Mouse (Mus musculus) hindbrain, embryonic 16.5 days (tissue): ENCODE measurements around the gene Camk2g. TPM values are rescaled to one million over a fixed set of nuclear protein-coding genes. Genes with fewer than 3 reads are reported as not detected.

ENCODE experiments used
- ATAC-seq: fragments of 200-750 bp; cut with Nextera tagmentation; 2 replicates; pipeline ENCODE4 v1.8.0; 2017; ENCODE audit warnings: moderate TSS enrichment, moderate library complexity
- H3K27ac ChIP-seq: fragments of 300-500 bp; sonication (generic); 2 replicates; pipeline ENCODE4 v1.5.1; 2014; ENCODE audit warnings: low read depth, mild to moderate bottlenecking, control low read depth, low read length, moderate library complexity
- H3K27me3 ChIP-seq: fragments of 300-500 bp; sonication (generic); replicated peaks from 2 replicates; pipeline ENCODE4 v1.6.1; 2014; ENCODE audit warnings: low read length; ENCODE audit not compliant: control insufficient read depth, insufficient read depth
- H3K36me3 ChIP-seq: fragments of 300-500 bp; sonication (generic); 2 replicates; pipeline ENCODE4 v1.6.1; 2014; ENCODE audit warnings: mild to moderate bottlenecking, low read length, moderate library complexity, mixed read lengths; ENCODE audit not compliant: control insufficient read depth, insufficient read depth
- H3K4me1 ChIP-seq: fragments of 300-500 bp; sonication (generic); 2 replicates; pipeline ENCODE4 v1.6.1; 2014; ENCODE audit warnings: low read depth, low read length; ENCODE audit not compliant: control insufficient read depth, insufficient read depth
- H3K4me2 ChIP-seq: fragments of 300-500 bp; sonication (generic); 2 replicates; pipeline ENCODE4 v1.6.1; 2014; ENCODE audit warnings: mild to moderate bottlenecking, low read length, control low read depth, moderate library complexity
- H3K4me3 ChIP-seq: fragments of 300-500 bp; sonication (generic); 2 replicates; pipeline ENCODE4 v1.5.1; 2014; ENCODE audit warnings: mild to moderate bottlenecking, low read length, control low read depth, moderate library complexity
- H3K9ac ChIP-seq: fragments of 300-500 bp; sonication (generic); 2 replicates; pipeline ENCODE4 v1.6.1; 2014; ENCODE audit warnings: low read depth, mild to moderate bottlenecking, control low read depth, low read length, moderate library complexity
- H3K9me3 ChIP-seq: fragments of 300-500 bp; sonication (generic); 2 replicates; pipeline ENCODE4 v1.6.1; 2014; ENCODE audit warnings: mild to moderate bottlenecking, low read length, moderate library complexity; ENCODE audit not compliant: control insufficient read depth
- WGBS: fragments of 180-500 bp; shearing (Covaris S2); extraction: QIAGEN DNeasy Blood & Tissue Kit; methylation state at CpG from one replicate; pipeline ENCODE4 v1.1.7; 2014; 5-methylcytosine and 5-hydroxymethylcytosine counted together
- polyA plus RNA-seq: library from polyadenylated mRNA; unstranded; fragments of >200 nt; fragmentation: Nextera tagmentation; extraction: Ambion mirVana; gene quantifications from 2 replicates; pipeline ENCODE4 v1.2.1, GENCODE M21; 2015

Camk2g gene
- polyA plus RNA-seq, 1 experiment from 2014 or later, result 241 TPM

GRCm38 (mm10) chr14:20811236-20811635 is 17.3 kb upstream of the Camk2g start:
- WGBS, result 89% methylated on average over 8 of the region's 8 CpGs
- no peaks in the 10 kb centered on the region for H3K9me3 ChIP-seq

GRCm38 (mm10) chr14:20809820-20810219 is 15.9 kb upstream of the Camk2g start:
- no peak for ATAC-seq
- no peaks in the 10 kb centered on the region for H3K9me3 ChIP-seq
- H3K36me3 ChIP-seq, result no peaks in the 10 kb centered on the region
- no peak overlapping the region for H3K4me2 ChIP-seq
- H3K27ac ChIP-seq, result no peak overlapping the region
- H3K4me3 ChIP-seq, result no peak overlapping the region
- no peak overlapping the region for H3K9ac ChIP-seq
- peaks cover 3% of the 10 kb centered on the region; the same call in 1 of the 2 replicates for H3K4me1 ChIP-seq
- H3K27me3 ChIP-seq, result no peaks in the 10 kb centered on the region

More at GRCm38 (mm10) chr14:20811236-20811635, 17.3 kb upstream of the Camk2g start:
- Histone ChIP-seq H3K36me3 (no peaks in the 10 kb centered on the region), H3K4me2 (no peak overlapping the region), H3K27me3 (no peaks in the 10 kb centered on the region), H3K9ac (no peak overlapping the region), H3K4me1 (peaks cover 2% of the 10 kb centered on the region; the same call in 1 of the 2 replicates), H3K4me3 (no peak overlapping the region), H3K27ac (no peak overlapping the region)
- ATAC-seq, result no peak

- Histone ChIP-seq H3K9me3 (no peaks in the 10 kb centered on the region), H3K9ac (no peak overlapping the region), H3K27ac (no peak overlapping the region), H3K4me2 (no peak overlapping the region), H3K27me3 (no peaks in the 10 kb centered on the region), H3K4me3 (no peak overlapping the region), H3K4me1 (peaks cover 3% of the 10 kb centered on the region; the same call in 1 of the 2 replicates), H3K36me3 (no peaks in the 10 kb centered on the region)
- ATAC-seq, result no peak
- WGBS, result 88% methylated on average over 4 of the region's 4 CpGs
These were observed 15.5 kb upstream of the Camk2g start for GRCm38 (mm10) chr14:20809349-20809748.

GRCm38 (mm10) chr14:20806116-20806840 is 12.4 kb upstream of the Camk2g start:
- Histone ChIP-seq H3K36me3 (no peaks in the 10 kb centered on the region), H3K4me1 (peaks cover 3% of the 10 kb centered on the region; the same call in 1 of the 2 replicates), H3K4me3 (no peak overlapping the region), H3K27me3 (no peaks in the 10 kb centered on the region), H3K27ac (no peak overlapping the region), H3K9ac (no peak overlapping the region), H3K9me3 (no peaks in the 10 kb centered on the region), H3K4me2 (no peak overlapping the region)
- no peak for ATAC-seq
- WGBS, result 83% methylated on average over 14 of the region's 14 CpGs

- ATAC-seq, result peak; percentile 87
- 49% methylated on average over 9 of the region's 9 CpGs for WGBS
- Histone ChIP-seq H3K4me2 (no peak overlapping the region), H3K9me3 (no peaks in the 10 kb centered on the region), H3K36me3 (no peaks in the 10 kb centered on the region), H3K27ac (no peak overlapping the region; the same call in 1 of the 2 replicates), H3K4me3 (no peak overlapping the region), H3K9ac (no peak overlapping the region), H3K27me3 (no peaks in the 10 kb centered on the region), H3K4me1 (peaks cover 3% of the 10 kb centered on the region; the same call in 1 of the 2 replicates)
These were observed 11.2 kb upstream of the Camk2g start for GRCm38 (mm10) chr14:20804964-20805672.

- H3K36me3 ChIP-seq, result no peaks in the 10 kb centered on the region
These were observed 10.6 kb upstream of the Camk2g start for GRCm38 (mm10) chr14:20804481-20804880.

GRCm38 (mm10) chr14:20803606-20803938 is 9.7 kb upstream of the Camk2g start:
- H3K4me3 ChIP-seq, result no peak overlapping the region

More at GRCm38 (mm10) chr14:20804481-20804880, 10.6 kb upstream of the Camk2g start:
- WGBS, result 78% methylated on average over 5 of the region's 5 CpGs
- Histone ChIP-seq H3K9ac (no peak overlapping the region), H3K4me1 (peaks cover 3% of the 10 kb centered on the region; the same call in 1 of the 2 replicates), H3K27me3 (no peaks in the 10 kb centered on the region), H3K4me3 (no peak overlapping the region), H3K9me3 (no peaks in the 10 kb centered on the region), H3K27ac (no peak overlapping the region), H3K4me2 (no peak overlapping the region)
- no peak for ATAC-seq

GRCm38 (mm10) chr14:20802926-20803605 is 9.2 kb upstream of the Camk2g start:
- ATAC-seq, result peak; percentile 38; the same call in 1 of the 2 replicates

More at GRCm38 (mm10) chr14:20803606-20803938, 9.7 kb upstream of the Camk2g start:
- ATAC-seq, result peak; percentile 69
- Histone ChIP-seq H3K9ac (no peak overlapping the region), H3K4me1 (peaks cover 3% of the 10 kb centered on the region; the same call in 1 of the 2 replicates), H3K27ac (no peak overlapping the region), H3K36me3 (no peaks in the 10 kb centered on the region), H3K9me3 (no peaks in the 10 kb centered on the region), H3K4me2 (no peak overlapping the region), H3K27me3 (no peaks in the 10 kb centered on the region)
- 7% methylated on average over 7 of the region's 7 CpGs for WGBS

GRCm38 (mm10) chr14:20798761-20799160 is 4.9 kb upstream of the Camk2g start:
- WGBS, result 7% methylated on average over 7 of the region's 7 CpGs
- Histone ChIP-seq H3K36me3 (no peaks in the 10 kb centered on the region), H3K4me1 (peaks cover 6% of the 10 kb centered on the region), H3K9me3 (no peaks in the 10 kb centered on the region), H3K9ac (no peak overlapping the region), H3K27me3 (no peaks in the 10 kb centered on the region), H3K4me2 (no peak overlapping the region), H3K4me3 (no peak overlapping the region), H3K27ac (no peak overlapping the region)
- ATAC-seq, result no peak

More at GRCm38 (mm10) chr14:20802926-20803605, 9.2 kb upstream of the Camk2g start:
- Histone ChIP-seq H3K4me1 (peaks cover 3% of the 10 kb centered on the region; the same call in 1 of the 2 replicates), H3K27me3 (no peaks in the 10 kb centered on the region), H3K9me3 (no peaks in the 10 kb centered on the region), H3K9ac (no peak overlapping the region), H3K36me3 (no peaks in the 10 kb centered on the region), H3K4me3 (no peak overlapping the region), H3K27ac (no peak overlapping the region), H3K4me2 (no peak overlapping the region)
- 40% methylated on average over 2 of the region's 2 CpGs for WGBS
